Mouse (Mus musculus) stomach, postnatal 0 days (tissue): ENCODE measurements at regions not wholly inside any gene's neighbourhood (a gene's known extent, or its start where the extent isn't known, plus 50 kb on each side); places are given as distances from the start of the nearest gene placed in this dataset. TPM values are rescaled to one million over a fixed set of nuclear protein-coding genes. Genes with fewer than 3 reads are reported as not detected.

Experiments
- ATAC-seq: fragments of 200-750 bp; cut with Nextera tagmentation; 2 replicates; pipeline ENCODE4 v1.8.0; 2017; ENCODE audit not compliant: low FRiP score, low TSS enrichment
- DNase-seq: peaks from one replicate; pipeline ENCODE4 v3.0.0-alpha.2; 2016; ENCODE audit warnings: low spot score
- H3K27ac ChIP-seq: fragments of 300-500 bp; sonication (generic); replicated peaks from 2 replicates; pipeline ENCODE4 v1.5.1; 2014; ENCODE audit warnings: mild to moderate bottlenecking, control low read depth
- H3K27me3 ChIP-seq: fragments of 300-500 bp; sonication (generic); 2 replicates; pipeline ENCODE4 v1.6.1; 2014; ENCODE audit warnings: low read length; ENCODE audit not compliant: control insufficient read depth, insufficient read depth
- H3K36me3 ChIP-seq: fragments of 300-500 bp; sonication (generic); 2 replicates; pipeline ENCODE4 v1.6.1; 2014; ENCODE audit warnings: low read length, mixed read lengths; ENCODE audit not compliant: control insufficient read depth, insufficient read depth
- H3K4me1 ChIP-seq: fragments of 300-500 bp; sonication (generic); replicated peaks from 2 replicates; pipeline ENCODE4 v1.6.1; 2014; ENCODE audit warnings: antibody characterized with exemption; ENCODE audit not compliant: control insufficient read depth, insufficient read depth
- H3K4me2 ChIP-seq: fragments of 300-500 bp; sonication (generic); replicated peaks from 2 replicates; pipeline ENCODE4 v1.6.1; 2014; ENCODE audit warnings: low read depth, mild to moderate bottlenecking, control low read depth, moderate library complexity
- H3K4me3 ChIP-seq: fragments of 300-500 bp; sonication (generic); 2 replicates; pipeline ENCODE4 v1.5.1; 2014; ENCODE audit warnings: low read depth, low read length, control low read depth
- H3K9ac ChIP-seq: fragments of 300-500 bp; sonication (generic); 2 replicates; pipeline ENCODE4 v1.6.1; 2014; ENCODE audit warnings: mild to moderate bottlenecking, low read length, control low read depth, mixed read lengths
- H3K9me3 ChIP-seq: fragments of 300-500 bp; sonication (generic); 2 replicates; pipeline ENCODE4 v1.6.1; 2016; ENCODE audit warnings: low read length; ENCODE audit not compliant: control insufficient read depth
- CTCF ChIP-seq: IDR thresholded peaks from 2 replicates; pipeline ENCODE4 v1.5.1; 2016; ENCODE audit warnings: antibody characterized with exemption, low read depth, mild to moderate bottlenecking, moderate library complexity
- EP300 ChIP-seq: optimal IDR thresholded peaks from 2 replicates; pipeline ENCODE3; 2016; ENCODE audit warnings: antibody characterized with exemption
- WGBS: fragments of 180-500 bp; shearing (Covaris S2); extraction: QIAGEN DNeasy Blood & Tissue Kit; methylation state at CpG from one replicate; pipeline ENCODE4 v1.1.7; 2014; 5-methylcytosine and 5-hydroxymethylcytosine counted together
- microRNA-seq: library from miRNA; unstranded; fragments of <30 nt; microRNA quantifications from one replicate; pipeline ENCODE4, GENCODE M21; 2016

DNA sequence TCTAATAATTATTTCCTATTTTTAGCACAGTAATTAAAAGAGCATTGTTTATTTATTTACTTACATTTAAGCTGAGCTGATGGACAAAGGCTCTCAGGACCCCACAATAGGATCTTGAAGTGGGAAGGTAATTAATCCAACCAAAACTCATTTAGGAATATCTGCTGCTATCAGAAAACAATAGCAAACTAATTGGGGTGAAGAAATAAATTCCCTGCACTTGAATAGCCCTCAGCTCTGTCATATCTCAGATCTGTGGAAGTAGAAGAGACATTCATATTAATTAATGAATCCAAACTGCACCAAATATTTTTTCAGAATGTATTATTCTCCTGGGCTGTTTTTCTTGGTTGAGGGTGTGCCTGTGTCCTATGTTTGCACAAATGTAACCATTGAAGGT, 73.7 kb upstream of the Sema3e start:
- Histone ChIP-seq H3K27me3 (no peaks in the 10 kb centered on the region), H3K4me1 (no peaks in the 10 kb centered on the region), H3K27ac (no peak overlapping the region), H3K4me2 (no peak overlapping the region), H3K4me3 (no peak overlapping the region), H3K36me3 (no peaks in the 10 kb centered on the region), H3K9me3 (no peaks in the 10 kb centered on the region), H3K9ac (no peak overlapping the region)
- DNase-seq (no peak), ATAC-seq (no peak)
- TF ChIP-seq CTCF (no peak), EP300 (no peak)

- no peaks in the 10 kb centered on the region for H3K4me1 ChIP-seq
- H3K27ac ChIP-seq, result no peak overlapping the region
- no peaks in the 10 kb centered on the region for H3K27me3 ChIP-seq
- TF ChIP-seq CTCF, result no peak
- TF ChIP-seq EP300, result no peak
- 71% methylated on average over 1 of the region's 1 CpGs for WGBS
- H3K4me3 ChIP-seq, result no peak overlapping the region
- H3K4me2 ChIP-seq, result no peak overlapping the region
- no peak overlapping the region for H3K9ac ChIP-seq
- no peak for DNase-seq
- no peaks in the 10 kb centered on the region for H3K9me3 ChIP-seq
- no peak for ATAC-seq
- no peaks in the 10 kb centered on the region for H3K36me3 ChIP-seq
Measured at GRCm38 (mm10) chr5:13955616-13956015, 69.5 kb upstream of the Sema3e start.

DNA sequence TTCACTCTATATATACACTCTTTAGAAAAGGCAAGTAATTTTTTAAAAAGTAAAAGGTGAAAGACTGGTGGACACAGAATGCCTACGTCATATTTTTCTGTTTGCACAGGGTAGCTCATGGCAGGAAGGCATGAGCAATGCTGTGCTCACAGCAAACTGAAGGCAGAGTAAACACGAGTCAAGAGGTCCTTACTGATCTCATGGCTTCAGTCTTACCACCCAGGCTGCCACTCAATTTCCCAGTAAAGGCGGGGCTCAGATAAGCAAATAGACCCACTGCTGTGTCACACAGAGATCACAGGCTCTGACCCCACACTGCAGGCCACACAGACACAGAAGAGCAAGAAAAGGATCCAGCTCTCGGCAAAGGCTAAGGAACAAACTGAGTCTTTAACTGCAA, 65.5 kb upstream of the Sema3e start:
- Histone ChIP-seq H3K9ac (no peak overlapping the region), H3K4me3 (no peak overlapping the region), H3K27ac (no peak overlapping the region), H3K36me3 (no peaks in the 10 kb centered on the region), H3K9me3 (no peaks in the 10 kb centered on the region), H3K27me3 (no peaks in the 10 kb centered on the region), H3K4me2 (no peak overlapping the region), H3K4me1 (no peaks in the 10 kb centered on the region)
- DNase-seq (peak; percentile 47), ATAC-seq (peak; percentile 99)
- 34% methylated on average over 4 of the region's 4 CpGs for WGBS
- TF ChIP-seq EP300 (no peak), CTCF (no peak)

DNA sequence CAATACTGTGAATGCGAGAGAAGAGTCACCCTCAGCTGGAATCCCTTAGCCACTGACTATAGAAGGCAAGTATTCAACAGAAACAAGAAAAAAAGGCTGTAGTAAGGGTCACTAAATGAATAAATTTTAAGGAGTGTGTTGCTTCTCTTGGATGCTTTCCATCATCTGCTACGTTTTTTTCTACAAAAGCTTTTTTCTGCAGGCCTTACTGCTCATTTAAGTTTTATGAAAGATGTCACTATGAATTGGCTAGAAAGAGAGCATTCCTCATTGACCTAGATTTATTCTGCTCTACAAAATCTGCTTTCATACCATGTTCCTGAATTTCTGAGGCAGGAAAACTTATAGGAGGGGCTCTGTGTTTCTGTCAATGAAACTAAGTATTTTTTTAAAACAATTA, 59.2 kb upstream of the Sema3e start:
- no peak overlapping the region for H3K4me2 ChIP-seq
- DNase-seq, result no peak
- no peaks in the 10 kb centered on the region for H3K27me3 ChIP-seq
- TF ChIP-seq CTCF (no peak), EP300 (no peak)
- WGBS, result 64% methylated on average over 2 of the region's 2 CpGs
- no peaks in the 10 kb centered on the region for H3K4me1 ChIP-seq
- no peak overlapping the region for H3K27ac ChIP-seq
- H3K36me3 ChIP-seq, result no peaks in the 10 kb centered on the region
- no peak overlapping the region for H3K4me3 ChIP-seq
- no peak overlapping the region for H3K9ac ChIP-seq
- ATAC-seq, result no peak
- no peaks in the 10 kb centered on the region for H3K9me3 ChIP-seq

DNA sequence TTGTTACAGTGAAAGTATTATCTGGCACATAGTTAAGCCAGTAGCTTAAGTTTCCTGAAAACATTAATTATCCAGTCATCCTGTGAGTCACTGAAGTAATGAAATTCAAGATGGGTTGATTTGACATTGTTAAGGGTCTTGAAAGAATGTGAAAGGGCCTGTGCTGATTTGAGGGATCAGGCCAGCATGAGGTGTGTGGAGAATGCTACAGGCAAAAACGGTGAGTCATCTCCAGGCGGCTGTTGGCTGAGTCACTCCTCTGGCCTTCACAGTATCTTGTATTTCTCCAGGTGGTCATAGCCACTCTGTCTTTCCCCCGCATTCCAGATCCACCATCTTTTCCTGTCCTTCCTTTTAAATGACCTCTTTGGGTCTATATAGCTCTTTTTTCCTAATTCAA, 50.4 kb upstream of the Sema3e start:
- H3K36me3 ChIP-seq, result no peaks in the 10 kb centered on the region
- no peaks in the 10 kb centered on the region for H3K4me1 ChIP-seq
- DNase-seq (no peak), ATAC-seq (no peak)
- H3K9me3 ChIP-seq, result no peaks in the 10 kb centered on the region
- no peak overlapping the region for H3K4me3 ChIP-seq
- no peak overlapping the region for H3K4me2 ChIP-seq
- TF ChIP-seq EP300, result no peak
- TF ChIP-seq CTCF, result no peak
- no peak overlapping the region for H3K9ac ChIP-seq
- H3K27me3 ChIP-seq, result no peaks in the 10 kb centered on the region
- no peak overlapping the region for H3K27ac ChIP-seq
- 50% methylated on average over 3 of the region's 3 CpGs for WGBS

Small RNA genes lying in the stretch of these regions (microRNA-seq; reads per million reads assigned to microRNA genes)
- not detected for gene Gm24054
